Mouse (Mus musculus) embryonic facial prominence, embryonic 12.5 days (tissue): ENCODE results near the gene Fam43a. TPM values are rescaled to one million over a fixed set of nuclear protein-coding genes. Genes with fewer than 3 reads are reported as not detected.

Experiments used
- ATAC-seq: fragments of 200-750 bp; cut with Nextera tagmentation; 2 replicates; pipeline ENCODE4 v1.8.0; 2017; ENCODE audit not compliant: insufficient number of reproducible peaks, insufficient read depth, low FRiP score, low TSS enrichment
- H3K27ac ChIP-seq: fragments of 300-500 bp; sonication (generic); 2 replicates; pipeline ENCODE4 v1.5.1; 2016; ENCODE audit warnings: mild to moderate bottlenecking
- H3K27me3 ChIP-seq: fragments of 300-500 bp; sonication (generic); 2 replicates; pipeline ENCODE4 v1.6.1; 2016; ENCODE audit warnings: mild to moderate bottlenecking, moderate library complexity
- H3K36me3 ChIP-seq: fragments of 300-500 bp; sonication (generic); 2 replicates; pipeline ENCODE4 v1.6.1; 2016; ENCODE audit warnings: mild to moderate bottlenecking
- H3K4me1 ChIP-seq: fragments of 300-500 bp; sonication (generic); 2 replicates; pipeline ENCODE4 v1.6.1; 2016
- H3K4me2 ChIP-seq: fragments of 300-500 bp; sonication (generic); replicated peaks from 2 replicates; pipeline ENCODE4 v1.6.1; 2016; ENCODE audit warnings: mild to moderate bottlenecking, moderate library complexity
- H3K4me3 ChIP-seq: fragments of 300-500 bp; sonication (generic); 2 replicates; pipeline ENCODE4 v1.5.1; 2016; ENCODE audit warnings: mild to moderate bottlenecking
- H3K9ac ChIP-seq: fragments of 300-500 bp; sonication (generic); 2 replicates; pipeline ENCODE4 v1.6.1; 2016; ENCODE audit warnings: mild to moderate bottlenecking, moderate library complexity
- H3K9me3 ChIP-seq: fragments of 300-500 bp; sonication (generic); 2 replicates; pipeline ENCODE4 v1.6.1; 2016; ENCODE audit warnings: mild to moderate bottlenecking, moderate library complexity
- WGBS: fragments of 180-500 bp; shearing (Covaris S2); methylation state at CpG from one replicate; pipeline ENCODE4 v1.1.7; 2016; 5-methylcytosine and 5-hydroxymethylcytosine counted together
- polyA plus RNA-seq: library from polyadenylated mRNA; unstranded; fragments of >200 nt; fragmentation: Nextera tagmentation; extraction: Ambion mirVana; gene quantifications from 2 replicates; pipeline ENCODE4 v1.2.1, GENCODE M21; 2016

Fam43a gene
- polyA plus RNA-seq, 1 experiment from 2014 or later, result 20.2 TPM

- Histone ChIP-seq H3K4me3 (no peak overlapping the region), H3K36me3 (no peaks in the 10 kb centered on the region), H3K9me3 (no peaks in the 10 kb centered on the region), H3K4me2 (no peak overlapping the region), H3K9ac (no peak overlapping the region), H3K4me1 (0 out of 2 replicates have a peak, but pooled peaks cover 4% of the 10 kb centered on the region), H3K27ac (no peak overlapping the region), H3K27me3 (no peaks in the 10 kb centered on the region)
- ATAC-seq, result no peak
- 93% methylated on average over 14 of the region's 14 CpGs for WGBS
Measured at GRCm38 (mm10) chr16:30638586-30638985, 39.1 kb downstream of the Fam43a start.

- Histone ChIP-seq H3K27ac (no peak overlapping the region), H3K9me3 (no peaks in the 10 kb centered on the region), H3K27me3 (no peaks in the 10 kb centered on the region), H3K4me3 (no peak overlapping the region), H3K9ac (no peak overlapping the region), H3K36me3 (no peaks in the 10 kb centered on the region), H3K4me1 (0 out of 2 replicates have a peak, but pooled peaks cover 4% of the 10 kb centered on the region), H3K4me2 (no peak overlapping the region)
- WGBS, result 52% methylated on average over 2 of the region's 2 CpGs
- no peak for ATAC-seq
Measured at GRCm38 (mm10) chr16:30640591-30640990, 41.1 kb downstream of the Fam43a start.

GRCm38 (mm10) chr16:30641408-30641807 lies 41.9 kb downstream of the Fam43a start:
- Histone ChIP-seq H3K9ac (no peak overlapping the region), H3K4me3 (no peak overlapping the region), H3K9me3 (no peaks in the 10 kb centered on the region), H3K4me1 (peaks cover 10% of the 10 kb centered on the region), H3K36me3 (no peaks in the 10 kb centered on the region), H3K4me2 (no peak overlapping the region), H3K27ac (no peak overlapping the region), H3K27me3 (no peaks in the 10 kb centered on the region)
- WGBS, result 29% methylated on average over 4 of the region's 4 CpGs
- no peak for ATAC-seq

GRCm38 (mm10) chr16:30642229-30642628 lies 42.7 kb downstream of the Fam43a start:
- no peak overlapping the region for H3K9ac ChIP-seq
- no peaks in the 10 kb centered on the region for H3K9me3 ChIP-seq
- 75% methylated on average over 3 of the region's 3 CpGs for WGBS
- no peaks in the 10 kb centered on the region for H3K27me3 ChIP-seq
- ATAC-seq, result no peak
- H3K36me3 ChIP-seq, result no peaks in the 10 kb centered on the region
- peaks cover 10% of the 10 kb centered on the region for H3K4me1 ChIP-seq
- H3K4me2 ChIP-seq, result no peak overlapping the region
- H3K27ac ChIP-seq, result no peak overlapping the region
- H3K4me3 ChIP-seq, result no peak overlapping the region

DNA sequence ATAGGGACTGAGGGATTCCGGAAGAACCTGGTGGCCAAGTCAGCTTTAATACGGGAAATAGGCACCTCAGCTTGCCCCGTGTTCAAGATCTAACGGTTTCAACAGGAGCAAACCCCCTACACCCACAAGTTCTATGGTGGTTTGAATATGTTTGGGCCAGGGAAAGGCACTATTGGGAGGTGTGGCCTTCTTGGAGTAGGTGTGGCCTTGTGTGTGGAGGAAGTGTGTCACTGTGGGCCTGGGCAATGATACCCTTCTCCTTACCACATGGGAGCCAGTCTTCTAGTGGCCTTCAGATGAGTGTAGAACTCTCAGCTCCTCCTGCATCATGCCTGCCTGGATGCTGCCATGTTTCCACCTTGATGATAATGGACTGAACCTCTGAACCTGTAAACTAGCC lies 45.5 kb downstream of the Fam43a start:
- ATAC-seq, result no peak
- WGBS, result 89% methylated on average over 4 of the region's 4 CpGs
- H3K9ac ChIP-seq, result no peak overlapping the region
- no peak overlapping the region for H3K27ac ChIP-seq
- peaks cover 10% of the 10 kb centered on the region for H3K4me1 ChIP-seq
- no peak overlapping the region for H3K4me3 ChIP-seq
- H3K4me2 ChIP-seq, result no peak overlapping the region
- H3K36me3 ChIP-seq, result no peaks in the 10 kb centered on the region
- H3K27me3 ChIP-seq, result no peaks in the 10 kb centered on the region
- H3K9me3 ChIP-seq, result no peaks in the 10 kb centered on the region

- WGBS, result 33% methylated on average over 9 of the region's 9 CpGs
- Histone ChIP-seq H3K9ac (no peak overlapping the region), H3K4me2 (no peak overlapping the region), H3K36me3 (no peaks in the 10 kb centered on the region), H3K9me3 (no peaks in the 10 kb centered on the region), H3K27me3 (no peaks in the 10 kb centered on the region), H3K27ac (no peak overlapping the region), H3K4me1 (peaks cover 10% of the 10 kb centered on the region), H3K4me3 (no peak overlapping the region)
- no peak for ATAC-seq
Measured at GRCm38 (mm10) chr16:30645841-30646558, 46.5 kb downstream of the Fam43a start.

DNA sequence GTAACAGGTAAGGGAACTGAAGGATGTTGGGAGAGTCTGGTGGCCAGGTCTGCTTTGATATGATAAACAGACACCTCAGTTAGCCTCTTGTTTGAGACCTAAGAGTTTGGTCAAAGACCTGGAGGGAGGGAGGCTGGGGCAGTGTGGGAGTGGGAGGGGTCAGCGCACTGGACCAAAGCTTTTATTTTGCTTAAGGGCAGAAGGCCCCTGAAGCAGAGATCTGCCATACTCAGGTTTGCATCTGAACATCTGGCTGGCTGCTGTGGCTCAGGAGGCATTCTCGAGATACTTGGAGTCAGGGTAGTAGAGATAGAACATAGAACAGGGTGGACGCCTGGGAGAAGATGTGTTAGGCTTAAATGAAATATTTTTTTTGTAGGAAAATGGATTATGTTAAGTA lies 47.3 kb downstream of the Fam43a start:
- Histone ChIP-seq H3K4me1 (peaks cover 7% of the 10 kb centered on the region), H3K4me2 (no peak overlapping the region), H3K9me3 (no peaks in the 10 kb centered on the region), H3K36me3 (no peaks in the 10 kb centered on the region), H3K27ac (no peak overlapping the region), H3K9ac (no peak overlapping the region), H3K4me3 (no peak overlapping the region), H3K27me3 (no peaks in the 10 kb centered on the region)
- 72% methylated on average over 3 of the region's 3 CpGs for WGBS
- no peak for ATAC-seq

GRCm38 (mm10) chr16:30651292-30651691 lies 51.8 kb downstream of the Fam43a start:
- 82% methylated on average over 1 of the region's 1 CpGs for WGBS
- Histone ChIP-seq H3K4me1 (peaks cover 6% of the 10 kb centered on the region), H3K36me3 (no peaks in the 10 kb centered on the region), H3K27ac (no peak overlapping the region), H3K27me3 (no peaks in the 10 kb centered on the region), H3K9me3 (no peaks in the 10 kb centered on the region), H3K4me2 (no peak overlapping the region), H3K4me3 (no peak overlapping the region), H3K9ac (no peak overlapping the region)
- no peak for ATAC-seq

Other genes starting within 250 kb of the Fam43a start
- 13.1 and 15.2 TPM in 2 replicates for gene Atp13a3, start 193.7 kb upstream of the Fam43a start, polyA plus RNA-seq
- gene Tmem44, start 48.9 kb upstream of the Fam43a start, polyA plus RNA-seq, result 39.5 and 41.4 TPM in 2 replicates
- gene Lsg1, start 12.1 kb upstream of the Fam43a start, polyA plus RNA-seq, result 73.8 and 80.2 TPM in 2 replicates